Mouse (Mus musculus) MEL (cell line): ENCODE measurements around the gene Nap1l4. TPM values are rescaled to one million over a fixed set of nuclear protein-coding genes. Genes with fewer than 3 reads are reported as not detected.
A peak's percentile ranks its signal among the peaks of the same experiment; 100 is the strongest.

ENCODE experiments used
- DNase-seq: peaks from one replicate; pipeline ENCODE4 v3.0.0; 2011; ENCODE audit warnings: low read depth, low spot score
- H3K27ac ChIP-seq: 2 replicates; pipeline ENCODE4 v1.5.1; 2012; ENCODE audit warnings: low read depth, mild to moderate bottlenecking, control low read depth, low read length, moderate library complexity; ENCODE audit not compliant: control insufficient read depth
- H3K27me3 ChIP-seq, 2 experiments: fragments of 150-350 bp in 1 of 2; sonication (generic) in 1 of 2; 2 replicates each; pipeline ENCODE4 v1.6.1; 2012; ENCODE audit warnings: low read length in 2 of 2, mild to moderate bottlenecking in 2 of 2, improper control_type of control experiment in 1 of 2, moderate library complexity in 1 of 2; ENCODE audit not compliant: insufficient read depth in 2 of 2, control insufficient read depth in 1 of 2
- H3K36me3 ChIP-seq, 2 experiments: 2 replicates each; pipeline ENCODE4 v1.6.1; 2012 to 2014; ENCODE audit warnings: low read length in 2 of 2, improper control_type of control experiment in 1 of 2, inconsistent platforms in 1 of 2, mild to moderate bottlenecking in 1 of 2; ENCODE audit not compliant: insufficient read depth in 2 of 2, control insufficient read depth in 1 of 2
- H3K4me1 ChIP-seq, 2 experiments: fragments of 150-350 bp in 1 of 2; sonication (generic) in 1 of 2; 2 replicates each; pipeline ENCODE4 v1.6.1; 2012; ENCODE audit warnings: low read length in 2 of 2, improper control_type of control experiment in 1 of 2, mild to moderate bottlenecking in 1 of 2; ENCODE audit not compliant: insufficient read depth in 2 of 2, control insufficient read depth in 1 of 2
- H3K4me3 ChIP-seq, 2 experiments: fragments of 150-350 bp in 1 of 2; sonication (generic) in 1 of 2; 2 replicates each; pipeline ENCODE4 v1.5.1; 2012; ENCODE audit warnings: low read depth in 2 of 2, low read length in 2 of 2, mild to moderate bottlenecking in 2 of 2, moderate library complexity in 2 of 2, control low read depth in 1 of 2, improper control_type of control experiment in 1 of 2; ENCODE audit not compliant: control insufficient read depth in 1 of 2, insufficient read depth in 1 of 2
- H3K79me2 ChIP-seq: 2 replicates; pipeline ENCODE4 v1.6.1; 2012; ENCODE audit warnings: mild to moderate bottlenecking, low read length, moderate library complexity; ENCODE audit not compliant: control insufficient read depth, poor library complexity, insufficient read depth
- H3K9ac ChIP-seq: 2 replicates; pipeline ENCODE4 v1.6.1; 2012; ENCODE audit warnings: low read depth, mild to moderate bottlenecking, control low read depth, low read length, moderate library complexity; ENCODE audit not compliant: control insufficient read depth, poor library complexity, severe bottlenecking
- H3K9me3 ChIP-seq: fragments of 150-350 bp; sonication (generic); replicated peaks from 2 replicates; pipeline ENCODE4 v1.6.1; 2012; ENCODE audit warnings: mild to moderate bottlenecking, low read length, improper control_type of control experiment, moderate library complexity; ENCODE audit not compliant: insufficient read depth
- CTCF ChIP-seq, 3 experiments: IDR thresholded peaks in 2 of 3; conservative IDR thresholded peaks in 1 of 3; 2 replicates each; pipeline ENCODE4 v1.5.1; 2011 to 2012; ENCODE audit warnings: low read length in 3 of 3, low read depth in 2 of 3, mild to moderate bottlenecking in 2 of 3, improper control_type of control experiment in 1 of 3, inconsistent platforms in 1 of 3, mixed read lengths in 1 of 3, moderate library complexity in 1 of 3; ENCODE audit not compliant: control insufficient read depth in 1 of 3, insufficient read depth in 1 of 3, poor library complexity in 1 of 3, severe bottlenecking in 1 of 3
- E2F4 ChIP-seq: IDR thresholded peaks from 2 replicates; pipeline ENCODE4 v1.6.1; 2011; ENCODE audit warnings: low read depth, low read length, improper control_type of control experiment, borderline replicate concordance
- ELF1 ChIP-seq: IDR thresholded peaks from 2 replicates; pipeline ENCODE4 v1.6.1; 2014; ENCODE audit warnings: low read depth, mild to moderate bottlenecking, inconsistent platforms, low read length, improper control_type of control experiment, moderate library complexity
- EP300 ChIP-seq, 2 experiments: IDR thresholded peaks; 2 replicates each; pipeline ENCODE4 v1.6.1; 2011; ENCODE audit warnings: improper control_type of control experiment in 2 of 2, low read length in 2 of 2, low read depth in 1 of 2, mild to moderate bottlenecking in 1 of 2
- GABPA ChIP-seq: IDR thresholded peaks from 2 replicates; pipeline ENCODE4 v1.6.1; 2012; ENCODE audit warnings: low read depth, mild to moderate bottlenecking, inconsistent platforms, low read length, improper control_type of control experiment, moderate library complexity
- GATA1 ChIP-seq: IDR thresholded peaks from 2 replicates; pipeline ENCODE4 v1.6.1; 2011; ENCODE audit warnings: low read depth, low read length, improper control_type of control experiment
- KAT2A ChIP-seq: conservative IDR thresholded peaks from 2 replicates; pipeline ENCODE4 v1.6.1; 2012; ENCODE audit warnings: low read depth, low read length, improper control_type of control experiment, inconsistent platforms
- MAX ChIP-seq: IDR thresholded peaks from 2 replicates; pipeline ENCODE4 v1.6.1; 2011; ENCODE audit warnings: low read length, improper control_type of control experiment
- MAZ ChIP-seq: IDR thresholded peaks from 2 replicates; pipeline ENCODE4 v1.6.1; 2012; ENCODE audit warnings: low read depth, mild to moderate bottlenecking, inconsistent platforms, low read length, improper control_type of control experiment
- MYC ChIP-seq: IDR thresholded peaks from 2 replicates; pipeline ENCODE4 v1.6.1; 2011; ENCODE audit warnings: low read depth, mild to moderate bottlenecking, low read length, improper control_type of control experiment, moderate library complexity
- POLR2AphosphoS2 ChIP-seq: IDR thresholded peaks from 2 replicates; pipeline ENCODE4 v1.6.1; 2011; ENCODE audit warnings: low read length, improper control_type of control experiment
- RAD21 ChIP-seq: IDR thresholded peaks from 2 replicates; pipeline ENCODE4 v1.6.1; 2011; ENCODE audit warnings: mild to moderate bottlenecking, low read depth, low read length, improper control_type of control experiment
- SIN3A ChIP-seq: IDR thresholded peaks from 2 replicates; pipeline ENCODE4 v1.6.1; 2012; ENCODE audit warnings: low read length, improper control_type of control experiment, inconsistent platforms
- SMC3 ChIP-seq: IDR thresholded peaks from 2 replicates; pipeline ENCODE4 v1.6.1; 2011; ENCODE audit warnings: low read depth, low read length, improper control_type of control experiment
- TBP ChIP-seq: IDR thresholded peaks from 2 replicates; pipeline ENCODE4 v1.8.0; 2011; ENCODE audit warnings: low read depth, low read length, improper control_type of control experiment
- TCF12 ChIP-seq: IDR thresholded peaks from 2 replicates; pipeline ENCODE4 v1.6.1; 2014; ENCODE audit warnings: low read depth, mild to moderate bottlenecking, inconsistent platforms, low read length, improper control_type of control experiment, moderate library complexity
- UBTF ChIP-seq: IDR thresholded peaks from 2 replicates; pipeline ENCODE4 v1.6.1; 2012; ENCODE audit warnings: low read depth, mild to moderate bottlenecking, inconsistent platforms, low read length, improper control_type of control experiment, moderate library complexity, borderline replicate concordance; ENCODE audit not compliant: insufficient read depth
- USF1 ChIP-seq: IDR thresholded peaks from 2 replicates; pipeline ENCODE4 v1.6.1; 2014; ENCODE audit warnings: low read depth, mild to moderate bottlenecking, inconsistent platforms, low read length, improper control_type of control experiment, moderate library complexity
- ZC3H11A ChIP-seq: IDR thresholded peaks from 2 replicates; pipeline ENCODE4 v1.6.1; 2012; ENCODE audit warnings: low read depth, mild to moderate bottlenecking, inconsistent platforms, low read length, improper control_type of control experiment
- ZNF384 ChIP-seq: IDR thresholded peaks from 2 replicates; pipeline ENCODE4 v1.6.1; 2012; ENCODE audit warnings: low read depth, mild to moderate bottlenecking, inconsistent platforms, low read length, improper control_type of control experiment
- polyA plus RNA-seq, 2 experiments: library from polyadenylated mRNA; stranded (reverse) in 1 of 2; unstranded in 1 of 2; fragments of >175 nt in 1 of 2; fragments of >200 nt in 1 of 2; gene quantifications; 2 replicates each; pipeline versions ENCODE4 v1.2.1 to v1.2.4; 2012; ENCODE audit warnings: low replicate concordance in 2 of 2, low read depth in 1 of 2; ENCODE audit not compliant: insufficient read length in 2 of 2, insufficient read depth in 1 of 2, missing spikeins in 1 of 2
- total RNA-seq: library from RNA; depleted of rRNA; stranded (reverse); fragments of 300-350 nt; gene quantifications from 2 replicates; pipeline ENCODE4 v1.2.3, GENCODE M21; 2012

Nap1l4 gene
- total and polyA plus RNA-seq, 3 experiments, result 165 to 186 TPM; not detected in 1

DNA sequence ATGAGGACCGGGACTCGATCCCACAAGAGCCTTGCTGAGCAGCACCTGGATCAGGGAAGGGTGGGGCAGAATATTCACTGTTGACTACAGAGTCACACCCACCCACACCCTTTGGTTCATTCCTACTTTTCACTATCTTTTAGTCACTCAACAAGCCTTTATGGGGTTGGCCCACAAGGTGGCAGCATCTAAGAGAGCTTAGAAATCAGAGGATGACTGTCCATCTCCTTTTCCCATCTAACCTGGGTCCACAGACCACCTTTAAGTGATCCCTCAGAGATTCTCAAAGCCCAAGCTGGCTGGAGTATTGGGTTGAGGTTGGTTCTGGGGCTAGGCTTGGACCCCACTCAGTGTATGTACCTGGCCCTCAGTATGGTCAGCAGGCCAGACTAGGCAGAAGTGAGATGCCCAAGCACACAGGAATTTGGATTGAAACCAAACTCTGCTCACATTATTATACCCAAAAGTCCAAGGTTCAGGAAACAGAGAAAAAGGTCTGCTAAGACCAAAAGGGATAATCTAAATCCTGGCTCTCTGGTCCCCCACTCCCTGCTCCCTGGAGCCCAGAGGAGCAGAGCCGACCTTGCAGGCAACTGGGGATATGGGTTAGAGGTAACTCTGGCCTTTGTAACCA, 72.1 kb downstream of the Nap1l4 start:
- no peak overlapping the region for H3K9ac ChIP-seq
- no peak overlapping the region for H3K27ac ChIP-seq
- H3K4me3 ChIP-seq, result no peak overlapping the region
- TF ChIP-seq GATA1 (no peak), ELF1 (no peak), TCF12 (no peak), MYC (no peak), EP300 (IDR thresholded peaks at IDR 0.05; ENCODE audit: low read depth in 1 of 2, low read length in 2 of 2) (no peak), RAD21 (peak; percentile 31), CTCF (IDR thresholded peaks at IDR 0.05 in 2 of 3, conservative IDR thresholded peaks at IDR 0.05 in 1 of 3; ENCODE audit: control insufficient read depth in 1 of 3, insufficient read depth in 1 of 3, low read depth in 2 of 3, low read length in 3 of 3, poor library complexity in 1 of 3, severe bottlenecking in 1 of 3) (peak; percentile 13 to 64 (median 26); a peak in 4 of 6 replicates), SMC3 (peak; percentile 70)
- H3K9me3 ChIP-seq, result no peaks in the 10 kb centered on the region
- H3K79me2 ChIP-seq, result no peaks in the 10 kb centered on the region
- no peaks in the 10 kb centered on the region for H3K27me3 ChIP-seq
- H3K36me3 ChIP-seq, result peaks cover 0 to 10% of the 10 kb centered on the region in 2 experiments; a peak in 2 of 4 replicates
- peaks cover 8 to 24% of the 10 kb centered on the region in 2 experiments for H3K4me1 ChIP-seq
- peak; percentile 53 for DNase-seq

DNA sequence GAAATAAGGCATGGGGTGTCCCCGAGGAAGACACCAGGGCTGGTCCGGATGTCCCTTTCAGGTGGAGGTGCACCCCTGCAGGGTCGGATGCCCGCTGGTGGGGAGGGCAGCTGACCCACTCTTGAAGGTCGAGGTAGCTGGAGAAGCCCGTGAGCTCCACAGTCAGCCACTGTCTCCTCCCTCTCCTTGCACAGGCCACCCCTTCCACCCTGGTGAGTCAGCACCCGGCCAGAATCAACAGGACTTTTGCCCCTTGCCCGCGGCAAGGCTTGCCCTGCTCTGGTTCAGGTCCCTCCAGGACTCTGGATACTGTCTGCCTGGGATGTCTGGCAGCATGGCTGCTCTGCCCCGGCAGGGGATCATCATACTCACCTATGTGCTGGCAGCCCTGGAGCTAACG, 73.0 kb downstream of the Nap1l4 start:
- Histone ChIP-seq H3K9ac (no peak overlapping the region), H3K36me3 (peaks cover 0 to 10% of the 10 kb centered on the region in 2 experiments; a peak in 2 of 4 replicates)
- TF ChIP-seq MYC (no peak), GABPA (no peak), TBP (no peak), KAT2A (no peak), USF1 (no peak), SIN3A (no peak), MAX (no peak), SMC3 (no peak), UBTF (no peak)
- TF ChIP-seq, all 39 proteins: peak for 0
- Histone ChIP-seq H3K27me3 (no peaks in the 10 kb centered on the region), H3K27ac (no peak overlapping the region), H3K79me2 (no peaks in the 10 kb centered on the region), H3K4me1 (peaks cover 3 to 19% of the 10 kb centered on the region in 2 experiments), H3K4me3 (no peak overlapping the region), H3K9me3 (no peaks in the 10 kb centered on the region)
- no peak for DNase-seq

DNA sequence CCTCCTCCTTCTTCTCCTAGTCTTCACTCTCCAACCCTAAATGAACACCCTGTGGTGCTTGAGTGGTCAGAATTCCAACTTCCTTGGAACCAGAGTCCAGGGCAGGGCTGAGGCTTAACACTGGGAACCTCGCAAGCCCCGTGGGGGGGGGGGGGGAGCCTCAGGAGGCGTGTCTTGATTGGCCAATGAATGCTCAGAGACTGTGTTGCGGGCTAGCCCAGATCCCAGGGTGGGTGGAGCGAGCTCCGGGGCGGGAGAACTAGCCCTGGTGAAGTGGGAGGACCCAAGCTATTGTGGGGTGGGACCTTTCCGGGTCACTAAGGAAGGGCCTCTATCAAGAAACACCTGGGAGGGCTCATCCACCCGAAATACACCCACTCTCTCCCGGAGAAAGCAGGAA, 74.1 kb downstream of the Nap1l4 start:
- Histone ChIP-seq H3K4me1 (peaks cover 3 to 17% of the 10 kb centered on the region in 2 experiments), H3K9ac (peak overlapping the region; percentile 48), H3K36me3 (peaks cover 0 to 10% of the 10 kb centered on the region in 2 experiments; a peak in 2 of 4 replicates), H3K27me3 (no peaks in the 10 kb centered on the region), H3K27ac (no peak overlapping the region), H3K9me3 (no peaks in the 10 kb centered on the region), H3K79me2 (no peaks in the 10 kb centered on the region), H3K4me3 (peak overlapping the region; percentile 55 to 68)
- DNase-seq, result peak; percentile 90
- TF ChIP-seq TBP, result no peak
- no peak for TF ChIP-seq POLR2AphosphoS2
- TF ChIP-seq GATA1, result no peak
- TF ChIP-seq ZC3H11A, result no peak
- TF ChIP-seq ELF1, result no peak
- TF ChIP-seq MAZ, result peak; percentile 84; the same call in 1 of the 2 replicates
- 0 out of 2 replicates have a peak, but pooled peaks have one; percentile 9 for TF ChIP-seq SIN3A
- TF ChIP-seq GABPA, result no peak
- TF ChIP-seq ZNF384, result no peak
- no peak for TF ChIP-seq MYC
- no peak for TF ChIP-seq SMC3
- TF ChIP-seq E2F4, result 0 out of 2 replicates have a peak, but pooled peaks have one; percentile 36
